Mouse (Mus musculus) kidney, postnatal 4 days (tissue): ENCODE data around the gene Emilin1.
"Not testable (repeated sequence)": the region's sequence is repeated elsewhere in the genome, so short reads cannot be mapped to it uniquely, and the experiment has no call there.

Experiments
- DNase-seq, 2 experiments: peaks; one replicate each; pipeline ENCODE4 v3.0.0; 2021; ENCODE audit warnings: mixed read lengths in 2 of 2

Gene Emilin1

GRCm38 (mm10) chr5:30913060-30913841 is at the start of gene Emilin1:
TSS of gene Emilin1 (plus strand) at chr5:30913402.
- DNase-seq, result peak; percentile 80 to 88

- peak; percentile 49 to 64 for DNase-seq
These were observed 49.4 kb upstream of the Emilin1 start for GRCm38 (mm10) chr5:30863852-30864251.

GRCm38 (mm10) chr5:30864322-30864721 is 48.9 kb upstream of the Emilin1 start:
- no peak for DNase-seq

- no peak for DNase-seq
These were observed 46.3 kb upstream of the Emilin1 start for GRCm38 (mm10) chr5:30866871-30867270.

- no peak for DNase-seq
These were observed 45.5 kb upstream of the Emilin1 start, which contains the start of gene Tmem214 for GRCm38 (mm10) chr5:30867712-30868111. TSS of gene Tmem214 (plus strand) at chr5:30868012.

- DNase-seq, result peak; percentile 37 to 61
These were observed 44.2 kb upstream of the Emilin1 start for GRCm38 (mm10) chr5:30868981-30869380.

- DNase-seq, result peak; percentile 94 to 96
These were observed 43.6 kb upstream of the Emilin1 start for GRCm38 (mm10) chr5:30869405-30870130.

- no peak for DNase-seq
These were observed 43.1 kb upstream of the Emilin1 start for GRCm38 (mm10) chr5:30870131-30870406.

- no peak for DNase-seq
These were observed 40.6 kb upstream of the Emilin1 start for GRCm38 (mm10) chr5:30872574-30872973.

GRCm38 (mm10) chr5:30874365-30874764 is 38.8 kb upstream of the Emilin1 start:
- DNase-seq, result no peak

- no peak for DNase-seq
These were observed 34.6 kb upstream of the Emilin1 start for GRCm38 (mm10) chr5:30878616-30879015.

- no peak for DNase-seq
These were observed 33.8 kb upstream of the Emilin1 start for GRCm38 (mm10) chr5:30879347-30879943.

GRCm38 (mm10) chr5:30881839-30882238 is 31.4 kb upstream of the Emilin1 start:
- not testable (repeated sequence) for DNase-seq

- DNase-seq, result no peak
These were observed 27.0 kb upstream of the Emilin1 start for GRCm38 (mm10) chr5:30886209-30886608.

GRCm38 (mm10) chr5:30886731-30887130 is 26.5 kb upstream of the Emilin1 start:
- DNase-seq, result no peak

GRCm38 (mm10) chr5:30887331-30887761 is 25.9 kb upstream of the Emilin1 start:
- peak; percentile 76 to 84 for DNase-seq

GRCm38 (mm10) chr5:30887858-30888336 is 25.3 kb upstream of the Emilin1 start:
- peak; percentile 93 to 94 for DNase-seq

GRCm38 (mm10) chr5:30888337-30889087 is 24.7 kb upstream of the Emilin1 start, which contains the start of gene Agbl5:
TSS of gene Agbl5 (plus strand) at chr5:30888694.
- peak; percentile 96 to 98 for DNase-seq

GRCm38 (mm10) chr5:30889088-30889754 is 24.0 kb upstream of the Emilin1 start:
- peak in 1 of 2 experiments; percentile 91 for DNase-seq

- DNase-seq, result peak; percentile 54 to 67
These were observed 22.8 kb upstream of the Emilin1 start for GRCm38 (mm10) chr5:30890375-30890774.

- no peak for DNase-seq
These were observed 11.3 kb upstream of the Emilin1 start for GRCm38 (mm10) chr5:30901860-30902259.
